Mouse (Mus musculus): ENCODE results near the gene Qtrt2.

Gene Qtrt2

GRCm38 (mm10) chr16:43925001-43925558 is 1.5 kb downstream of the Qtrt2 start:
- no peak for DNase-seq (ENCODE audit: low spot score)

- DNase-seq (ENCODE audit: low spot score): no peak
These were observed 4.0 kb downstream of the Qtrt2 start for GRCm38 (mm10) chr16:43922630-43923029.

- no peak for DNase-seq (ENCODE audit: low spot score)
These were observed 4.6 kb downstream of the Qtrt2 start for GRCm38 (mm10) chr16:43922024-43922423.

- no peak for DNase-seq (ENCODE audit: low spot score)
These were observed 7.7 kb downstream of the Qtrt2 start for GRCm38 (mm10) chr16:43918867-43919266.

GRCm38 (mm10) chr16:43908881-43909280 is 17.7 kb downstream of the Qtrt2 start:
- DNase-seq (ENCODE audit: low spot score): no peak

GRCm38 (mm10) chr16:43900571-43900970 is 26.0 kb downstream of the Qtrt2 start:
- no peak for DNase-seq (ENCODE audit: low spot score)

- no peak for DNase-seq (ENCODE audit: low spot score)
These were observed 26.5 kb downstream of the Qtrt2 start for GRCm38 (mm10) chr16:43900138-43900537.

- no peak for DNase-seq (ENCODE audit: low spot score)
These were observed 32.1 kb downstream of the Qtrt2 start for GRCm38 (mm10) chr16:43894501-43894900.

- no peak for DNase-seq (ENCODE audit: low spot score)
These were observed 35.8 kb downstream of the Qtrt2 start for GRCm38 (mm10) chr16:43890747-43891336.

- DNase-seq (ENCODE audit: low spot score): no peak
These were observed 36.6 kb downstream of the Qtrt2 start for GRCm38 (mm10) chr16:43890005-43890336.

- peak; percentile 100 for DNase-seq (ENCODE audit: low spot score)
These were observed 37.2 kb downstream of the Qtrt2 start, which contains the start of gene Ccdc191 for GRCm38 (mm10) chr16:43889208-43890004. Ccdc191 (plus strand) TSS chr16:43889800.

GRCm38 (mm10) chr16:43882329-43882728 is 44.3 kb downstream of the Qtrt2 start:
- no peak for DNase-seq (ENCODE audit: low spot score)

GRCm38 (mm10) chr16:43881636-43882035 is 45.0 kb downstream of the Qtrt2 start:
- no peak for DNase-seq (ENCODE audit: low spot score)

GRCm38 (mm10) chr16:43879769-43880168 is 46.8 kb downstream of the Qtrt2 start:
- DNase-seq (ENCODE audit: low spot score): no peak

- no peak for DNase-seq (ENCODE audit: low spot score)
These were observed 55.2 kb downstream of the Qtrt2 start for GRCm38 (mm10) chr16:43871419-43871818.

- no peak for DNase-seq (ENCODE audit: low spot score)
These were observed 56.8 kb downstream of the Qtrt2 start for GRCm38 (mm10) chr16:43869805-43870204.

- no peak for DNase-seq (ENCODE audit: low spot score)
These were observed 66.0 kb downstream of the Qtrt2 start for GRCm38 (mm10) chr16:43860624-43861023.

GRCm38 (mm10) chr16:43858941-43859476 is 67.6 kb downstream of the Qtrt2 start:
- DNase-seq (ENCODE audit: low spot score): no peak

- DNase-seq (ENCODE audit: low spot score): no peak
These were observed 76.8 kb downstream of the Qtrt2 start for GRCm38 (mm10) chr16:43849839-43850238.

GRCm38 (mm10) chr16:43841236-43841635 is 85.4 kb downstream of the Qtrt2 start:
- no peak for DNase-seq (ENCODE audit: low spot score)

GRCm38 (mm10) chr16:43831957-43832356 is 94.7 kb downstream of the Qtrt2 start:
- no peak for DNase-seq (ENCODE audit: low spot score)

GRCm38 (mm10) chr16:43827492-43827891 is 99.1 kb downstream of the Qtrt2 start:
- no peak for DNase-seq (ENCODE audit: low spot score)

GRCm38 (mm10) chr16:43818404-43818803 is 108.2 kb downstream of the Qtrt2 start:
- no peak for DNase-seq (ENCODE audit: low spot score)
